Mouse (Mus musculus) neutrophil, adult 65 days (primary cell): ENCODE data around the gene Vmn2r75. TPM values are rescaled to one million over a fixed set of nuclear protein-coding genes. Genes with fewer than 3 reads are reported as not detected.

Experiments
- total RNA-seq: library from RNA; stranded (reverse); gene quantifications from 2 replicates; pipeline ENCODE4 v1.2.4, GENCODE M21; 2023

Gene Vmn2r75
- total RNA-seq = not detected in 2 replicates

GRCm38 (mm10) chr7:86171678-86172077, at the start of gene Vmn2r75:
TSS of gene Vmn2r75 (minus strand) at chr7:86171778.

Other genes starting within 250 kb of the Vmn2r75 start
- not detected in 2 replicates for gene Vmn2r74, start 210.1 kb downstream of the Vmn2r75 start, total RNA-seq
- gene Vmn2r76, start 74.5 kb upstream of the Vmn2r75 start, total RNA-seq = not detected in 2 replicates
- gene Olfr310, start 105.4 kb upstream of the Vmn2r75 start, total RNA-seq = not detected in 2 replicates
- gene Olfr309, start 141.9 kb upstream of the Vmn2r75 start, total RNA-seq = not detected in 2 replicates
- gene Olfr308, start 153.9 kb upstream of the Vmn2r75 start, total RNA-seq = not detected in 2 replicates
- gene Olfr307, start 165.8 kb upstream of the Vmn2r75 start, total RNA-seq = not detected in 2 replicates
- not detected in 2 replicates for gene Olfr305, start 195.2 kb upstream of the Vmn2r75 start, total RNA-seq
- gene Olfr304, start 214.9 kb upstream of the Vmn2r75 start, total RNA-seq = not detected in 2 replicates
- gene Olfr303, start 226.0 kb upstream of the Vmn2r75 start, total RNA-seq = not detected in 2 replicates
- not detected in 2 replicates for gene Olfr301, start 232.1 kb upstream of the Vmn2r75 start, total RNA-seq